Mouse (Mus musculus) midbrain, postnatal 0 days (tissue): ENCODE measurements around the gene Ism1. TPM values are rescaled to one million over a fixed set of nuclear protein-coding genes. Genes with fewer than 3 reads are reported as not detected.

Source experiments
- ATAC-seq: fragments of 200-750 bp; cut with Nextera tagmentation; 2 replicates; pipeline ENCODE4 v1.8.0; 2017; ENCODE audit warnings: moderate number of reproducible peaks, mild to moderate bottlenecking, moderate TSS enrichment, moderate library complexity; ENCODE audit not compliant: low FRiP score
- DNase-seq: peaks from one replicate; pipeline ENCODE4 v3.0.0-alpha.2; 2015; ENCODE audit warnings: low spot score
- H3K27ac ChIP-seq: fragments of 300-500 bp; sonication (generic); 2 replicates; pipeline ENCODE4 v1.5.1; 2014; ENCODE audit warnings: low read depth, mild to moderate bottlenecking, low read length, mixed read lengths
- H3K27me3 ChIP-seq: fragments of 300-500 bp; sonication (generic); 2 replicates; pipeline ENCODE4 v1.6.1; 2014; ENCODE audit warnings: low read length, control low read depth, mixed read lengths; ENCODE audit not compliant: insufficient read depth
- H3K36me3 ChIP-seq: fragments of 300-500 bp; sonication (generic); 2 replicates; pipeline ENCODE4 v1.6.1; 2014; ENCODE audit warnings: low read length, control low read depth, mixed read lengths; ENCODE audit not compliant: insufficient read depth
- H3K4me1 ChIP-seq: fragments of 300-500 bp; sonication (generic); 2 replicates; pipeline ENCODE4 v1.6.1; 2014; ENCODE audit warnings: mild to moderate bottlenecking, control low read depth, antibody characterized with exemption, low read length, mixed read lengths; ENCODE audit not compliant: insufficient read depth
- H3K4me2 ChIP-seq: fragments of 300-500 bp; sonication (generic); 2 replicates; pipeline ENCODE4 v1.6.1; 2014; ENCODE audit warnings: low read depth, mild to moderate bottlenecking, low read length, mixed read lengths; ENCODE audit not compliant: poor library complexity, severe bottlenecking
- H3K4me3 ChIP-seq: fragments of 300-500 bp; sonication (generic); 2 replicates; pipeline ENCODE4 v1.5.1; 2014; ENCODE audit warnings: low read depth, mild to moderate bottlenecking, low read length, moderate library complexity
- H3K9ac ChIP-seq: fragments of 300-500 bp; sonication (generic); replicated peaks from 2 replicates; pipeline ENCODE4 v1.6.1; 2014; ENCODE audit warnings: mild to moderate bottlenecking, low read length, moderate library complexity, mixed read lengths; ENCODE audit not compliant: poor library complexity, severe bottlenecking
- H3K9me3 ChIP-seq: fragments of 300-500 bp; sonication (generic); 2 replicates; pipeline ENCODE4 v1.6.1; 2016; ENCODE audit warnings: low read length, control low read depth
- CTCF ChIP-seq: IDR thresholded peaks from 2 replicates; pipeline ENCODE4 v1.5.1; 2016; ENCODE audit warnings: antibody characterized with exemption, mild to moderate bottlenecking
- WGBS: fragments of 180-500 bp; shearing (Covaris S2); extraction: QIAGEN DNeasy Blood & Tissue Kit; methylation state at CpG from one replicate; pipeline ENCODE4 v1.1.7; 2014; 5-methylcytosine and 5-hydroxymethylcytosine counted together
- polyA plus RNA-seq: library from polyadenylated mRNA; unstranded; fragments of >200 nt; fragmentation: Nextera tagmentation; extraction: Ambion mirVana; gene quantifications from 2 replicates; pipeline ENCODE4 v1.2.1, GENCODE M21; 2015
- total RNA-seq: library from RNA; depleted of rRNA; stranded (reverse); fragments of >200 nt; gene quantifications from 2 replicates; pipeline ENCODE4 v1.2.3, GENCODE M21; 2014

The Ism1 gene
- total and polyA plus RNA-seq, 2 experiments from 2014 or later: 0.73 to 1.3 TPM

GRCm38 (mm10) chr2:139742381-139742780 is 64.4 kb downstream of the Ism1 start:
- Histone ChIP-seq H3K36me3 (no peaks in the 10 kb centered on the region), H3K9ac (no peak overlapping the region), H3K9me3 (no peaks in the 10 kb centered on the region), H3K4me3 (no peak overlapping the region), H3K4me2 (no peak overlapping the region), H3K4me1 (no peaks in the 10 kb centered on the region), H3K27ac (no peak overlapping the region), H3K27me3 (no peaks in the 10 kb centered on the region)
- ATAC-seq: no peak
- 66% methylated on average over 1 of the region's 1 CpGs for WGBS
- no peak for DNase-seq
- TF ChIP-seq CTCF: peak; percentile 66

GRCm38 (mm10) chr2:139757021-139757420 is 79.0 kb downstream of the Ism1 start:
- H3K27ac ChIP-seq: no peak overlapping the region
- 0 out of 2 replicates have a peak, but pooled peaks cover 3% of the 10 kb centered on the region for H3K4me1 ChIP-seq
- no peaks in the 10 kb centered on the region for H3K27me3 ChIP-seq
- no peak overlapping the region for H3K9ac ChIP-seq
- H3K4me3 ChIP-seq: no peak overlapping the region
- no peak overlapping the region for H3K4me2 ChIP-seq
- DNase-seq (peak; percentile 13), ATAC-seq (peak; percentile 69; the same call in 1 of the 2 replicates)
- no peaks in the 10 kb centered on the region for H3K36me3 ChIP-seq
- no peak for TF ChIP-seq CTCF
- no peaks in the 10 kb centered on the region for H3K9me3 ChIP-seq
- 66% methylated on average over 8 of the region's 8 CpGs for WGBS

DNA sequence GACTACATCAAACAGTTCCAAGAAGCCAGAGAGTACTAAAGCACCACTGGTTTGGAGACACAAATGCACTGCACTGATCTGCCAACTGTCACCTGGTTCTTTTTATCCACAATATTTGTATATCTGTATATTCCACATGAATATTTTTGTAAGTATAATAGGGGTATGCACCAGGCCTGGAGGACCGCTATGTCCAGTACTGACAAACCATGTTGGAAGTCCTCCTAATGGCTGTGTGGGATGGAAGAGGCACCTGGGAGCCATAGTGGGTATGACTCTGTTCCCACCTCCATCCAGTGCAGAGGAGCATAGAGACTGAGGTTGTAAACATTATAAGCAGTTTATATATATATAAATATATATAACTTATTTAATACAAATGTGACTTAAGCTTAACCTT is 79.5 kb downstream of the Ism1 start:
- ATAC-seq: no peak
- no peak overlapping the region for H3K27ac ChIP-seq
- 91% methylated on average over 1 of the region's 1 CpGs for WGBS
- no peak overlapping the region for H3K4me3 ChIP-seq
- H3K27me3 ChIP-seq: no peaks in the 10 kb centered on the region
- H3K4me1 ChIP-seq: 0 out of 2 replicates have a peak, but pooled peaks cover 3% of the 10 kb centered on the region
- no peaks in the 10 kb centered on the region for H3K9me3 ChIP-seq
- no peaks in the 10 kb centered on the region for H3K36me3 ChIP-seq
- H3K9ac ChIP-seq: no peak overlapping the region
- H3K4me2 ChIP-seq: no peak overlapping the region
- TF ChIP-seq CTCF: no peak
- no peak for DNase-seq

DNA sequence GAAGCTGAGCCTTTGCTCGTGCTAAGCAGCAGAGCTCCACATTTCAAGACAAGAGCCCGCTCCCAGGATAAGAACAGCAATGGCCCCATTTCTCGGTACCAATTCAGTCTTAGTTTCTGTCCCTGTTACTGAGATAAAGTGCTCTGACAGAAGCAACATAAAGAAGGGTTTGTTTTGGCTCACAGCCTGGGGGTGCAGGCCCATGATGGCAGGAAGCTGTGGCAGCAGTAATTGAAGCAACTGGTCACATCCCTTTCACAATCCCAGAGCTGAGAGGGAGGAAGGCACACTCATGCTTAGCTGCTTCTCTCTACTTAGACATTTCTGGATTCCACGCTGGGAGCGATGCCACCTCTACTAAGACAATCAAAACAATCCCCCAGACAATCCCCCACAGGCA is 86.4 kb downstream of the Ism1 start:
- no peak overlapping the region for H3K4me3 ChIP-seq
- no peak for TF ChIP-seq CTCF
- DNase-seq: no peak
- H3K4me1 ChIP-seq: no peaks in the 10 kb centered on the region
- no peak overlapping the region for H3K9ac ChIP-seq
- WGBS: 64% methylated on average over 5 of the region's 5 CpGs
- no peak overlapping the region for H3K4me2 ChIP-seq
- no peak for ATAC-seq
- H3K27ac ChIP-seq: no peak overlapping the region
- H3K27me3 ChIP-seq: no peaks in the 10 kb centered on the region
- no peaks in the 10 kb centered on the region for H3K9me3 ChIP-seq
- H3K36me3 ChIP-seq: no peaks in the 10 kb centered on the region

DNA sequence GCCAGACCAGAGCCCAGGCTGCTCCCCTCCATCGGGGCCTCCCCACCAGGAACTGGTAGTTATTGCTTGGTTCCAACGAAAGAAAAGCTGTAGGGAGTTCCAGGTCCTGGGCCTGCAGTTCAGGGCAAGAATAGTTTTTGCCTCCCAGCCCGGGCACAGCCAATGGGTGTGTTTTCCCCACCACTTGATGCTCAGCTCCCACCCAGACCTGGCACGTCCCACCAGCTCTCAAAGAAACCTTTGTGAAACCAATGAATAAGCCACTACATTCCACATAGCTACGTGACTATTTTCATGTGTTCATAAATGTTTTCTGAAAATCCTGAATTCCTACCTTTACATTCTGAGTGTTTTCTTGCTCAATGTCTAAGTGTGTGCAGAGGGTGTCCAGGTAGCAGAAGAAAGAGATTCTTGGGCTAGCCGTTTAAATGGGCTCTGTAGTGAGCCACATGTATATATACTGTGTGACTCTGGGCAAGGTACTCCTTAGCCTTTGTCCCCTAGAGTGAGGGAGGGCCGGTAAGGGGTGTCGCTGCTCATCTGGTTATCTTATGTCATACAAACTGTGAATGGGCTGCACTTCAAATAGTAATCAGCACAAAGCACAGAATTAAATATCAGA is 97.1 kb downstream of the Ism1 start:
- Histone ChIP-seq H3K36me3 (no peaks in the 10 kb centered on the region), H3K4me1 (no peaks in the 10 kb centered on the region), H3K27ac (no peak overlapping the region), H3K4me3 (no peak overlapping the region), H3K27me3 (no peaks in the 10 kb centered on the region), H3K9me3 (no peaks in the 10 kb centered on the region), H3K4me2 (no peak overlapping the region), H3K9ac (no peak overlapping the region)
- ATAC-seq (no peak), DNase-seq (no peak)
- TF ChIP-seq CTCF: no peak
- WGBS: 81% methylated on average over 8 of the region's 8 CpGs

GRCm38 (mm10) chr2:139776644-139777043 is 98.7 kb downstream of the Ism1 start:
- Histone ChIP-seq H3K9me3 (no peaks in the 10 kb centered on the region), H3K4me3 (no peak overlapping the region), H3K27me3 (no peaks in the 10 kb centered on the region), H3K27ac (no peak overlapping the region), H3K4me2 (no peak overlapping the region), H3K36me3 (no peaks in the 10 kb centered on the region), H3K4me1 (no peaks in the 10 kb centered on the region), H3K9ac (no peak overlapping the region)
- WGBS: 24% methylated on average over 1 of the region's 1 CpGs
- TF ChIP-seq CTCF: no peak
- ATAC-seq (no peak), DNase-seq (no peak)
